Mouse (Mus musculus) heart, embryonic 16.5 days (tissue): ENCODE results near the gene Camkk2. TPM values are rescaled to one million over a fixed set of nuclear protein-coding genes. Genes with fewer than 3 reads are reported as not detected.

ENCODE experiments used
- ATAC-seq: fragments of 200-750 bp; cut with Nextera tagmentation; replicated peaks from 2 replicates; pipeline ENCODE4 v1.8.0; 2017; ENCODE audit warnings: moderate number of reproducible peaks; ENCODE audit not compliant: insufficient read depth, low FRiP score; ENCODE audit errors: extremely low read depth
- H3K27ac ChIP-seq: fragments of 300-500 bp; sonication (generic); 2 replicates; pipeline ENCODE4 v1.5.1; 2014; ENCODE audit warnings: mild to moderate bottlenecking, low read length, control low read depth, moderate library complexity
- H3K27me3 ChIP-seq: fragments of 300-500 bp; sonication (generic); 2 replicates; pipeline ENCODE4 v1.6.1; 2014; ENCODE audit warnings: low read length, mixed read lengths; ENCODE audit not compliant: control insufficient read depth, insufficient read depth
- H3K36me3 ChIP-seq: fragments of 300-500 bp; sonication (generic); 2 replicates; pipeline ENCODE4 v1.6.1; 2014; ENCODE audit not compliant: control insufficient read depth, insufficient read depth
- H3K4me1 ChIP-seq: fragments of 300-500 bp; sonication (generic); 2 replicates; pipeline ENCODE4 v1.6.1; 2014; ENCODE audit warnings: low read length, mixed read lengths; ENCODE audit not compliant: control insufficient read depth, insufficient read depth
- H3K4me2 ChIP-seq: fragments of 300-500 bp; sonication (generic); 2 replicates; pipeline ENCODE4 v1.6.1; 2014; ENCODE audit warnings: low read depth, mild to moderate bottlenecking, control low read depth, low read length
- H3K4me3 ChIP-seq: fragments of 300-500 bp; sonication (generic); 2 replicates; pipeline ENCODE4 v1.5.1; 2014; ENCODE audit warnings: mild to moderate bottlenecking, control low read depth, low read length
- H3K9ac ChIP-seq: fragments of 300-500 bp; sonication (generic); 2 replicates; pipeline ENCODE4 v1.6.1; 2014; ENCODE audit warnings: low read length, control low read depth
- H3K9me3 ChIP-seq: fragments of 300-500 bp; sonication (generic); replicated peaks from 2 replicates; pipeline ENCODE4 v1.6.1; 2016; ENCODE audit warnings: low read length; ENCODE audit not compliant: control insufficient read depth
- WGBS: fragments of 180-500 bp; shearing (Covaris S2); extraction: QIAGEN DNeasy Blood & Tissue Kit; methylation state at CpG from one replicate; pipeline ENCODE4 v1.1.7; 2014; 5-methylcytosine and 5-hydroxymethylcytosine counted together
- polyA plus RNA-seq: library from polyadenylated mRNA; unstranded; fragments of >200 nt; fragmentation: Nextera tagmentation; extraction: Ambion mirVana; gene quantifications from 2 replicates; pipeline ENCODE4 v1.2.1, GENCODE M21; 2015

The Camkk2 gene
- polyA plus RNA-seq, 1 experiment from 2014 or later, result 12.6 TPM

GRCm38 (mm10) chr5:122763271-122764031 is 15.8 kb downstream of the Camkk2 start:
- peak overlapping the region; percentile 63 for H3K9ac ChIP-seq
- H3K9me3 ChIP-seq, result no peaks in the 10 kb centered on the region
- peak overlapping the region; percentile 36 for H3K4me2 ChIP-seq
- peak overlapping the region; percentile 39; the same call in 1 of the 2 replicates for H3K27ac ChIP-seq
- H3K36me3 ChIP-seq, result no peaks in the 10 kb centered on the region; the same call in 1 of the 2 replicates
- peaks cover 17% of the 10 kb centered on the region for H3K4me1 ChIP-seq
- no peaks in the 10 kb centered on the region for H3K27me3 ChIP-seq
- WGBS, result 46% methylated on average over 29 of the region's 29 CpGs
- ATAC-seq, result no peak
- no peak overlapping the region for H3K4me3 ChIP-seq

- Histone ChIP-seq H3K9ac (no peak overlapping the region), H3K4me2 (no peak overlapping the region), H3K9me3 (peaks cover 5% of the 10 kb centered on the region; the same call in 1 of the 2 replicates), H3K27me3 (no peaks in the 10 kb centered on the region), H3K4me3 (no peak overlapping the region), H3K27ac (no peak overlapping the region), H3K36me3 (peaks cover 12% of the 10 kb centered on the region), H3K4me1 (peaks cover 8% of the 10 kb centered on the region; the same call in 1 of the 2 replicates)
- 75% methylated on average over 7 of the region's 7 CpGs for WGBS
- no peak for ATAC-seq
Observed at GRCm38 (mm10) chr5:122756680-122757079, 22.5 kb downstream of the Camkk2 start.

- Histone ChIP-seq H3K27me3 (no peaks in the 10 kb centered on the region), H3K9ac (no peak overlapping the region), H3K36me3 (peaks cover 12% of the 10 kb centered on the region), H3K4me3 (no peak overlapping the region), H3K27ac (no peak overlapping the region), H3K4me2 (no peak overlapping the region), H3K4me1 (peaks cover 5% of the 10 kb centered on the region; the same call in 1 of the 2 replicates), H3K9me3 (peaks cover 5% of the 10 kb centered on the region; the same call in 1 of the 2 replicates)
- no peak for ATAC-seq
- WGBS, result 82% methylated on average over 6 of the region's 6 CpGs
Observed at GRCm38 (mm10) chr5:122756144-122756543, 23.1 kb downstream of the Camkk2 start.

GRCm38 (mm10) chr5:122755620-122756019 is 23.6 kb downstream of the Camkk2 start:
- no peak overlapping the region for H3K27ac ChIP-seq
- H3K36me3 ChIP-seq, result peaks cover 12% of the 10 kb centered on the region
- no peak overlapping the region for H3K9ac ChIP-seq
- ATAC-seq, result no peak
- H3K4me2 ChIP-seq, result no peak overlapping the region
- H3K27me3 ChIP-seq, result no peaks in the 10 kb centered on the region
- peaks cover 5% of the 10 kb centered on the region; the same call in 1 of the 2 replicates for H3K9me3 ChIP-seq
- WGBS, result 95% methylated on average over 4 of the region's 4 CpGs
- no peak overlapping the region for H3K4me3 ChIP-seq
- no peaks in the 10 kb centered on the region for H3K4me1 ChIP-seq

- no peak for ATAC-seq
- H3K36me3 ChIP-seq, result peaks cover 12% of the 10 kb centered on the region
- 80% methylated on average over 16 of the region's 16 CpGs for WGBS
Observed at GRCm38 (mm10) chr5:122754477-122754876, 24.7 kb downstream of the Camkk2 start.

GRCm38 (mm10) chr5:122747950-122748349 is 31.3 kb downstream of the Camkk2 start:
- H3K4me1 ChIP-seq, result no peaks in the 10 kb centered on the region
- H3K9me3 ChIP-seq, result no peaks in the 10 kb centered on the region
- H3K27me3 ChIP-seq, result no peaks in the 10 kb centered on the region
- no peak overlapping the region for H3K27ac ChIP-seq
- no peak overlapping the region for H3K4me2 ChIP-seq
- H3K9ac ChIP-seq, result no peak overlapping the region
- 90% methylated on average over 7 of the region's 7 CpGs for WGBS
- no peak overlapping the region for H3K4me3 ChIP-seq
- no peak for ATAC-seq
- H3K36me3 ChIP-seq, result peaks cover 15% of the 10 kb centered on the region

More at GRCm38 (mm10) chr5:122754477-122754876, 24.7 kb downstream of the Camkk2 start:
- Histone ChIP-seq H3K9me3 (peaks cover 5% of the 10 kb centered on the region; the same call in 1 of the 2 replicates), H3K4me2 (no peak overlapping the region), H3K9ac (no peak overlapping the region), H3K27ac (no peak overlapping the region), H3K4me3 (no peak overlapping the region), H3K4me1 (no peaks in the 10 kb centered on the region), H3K27me3 (no peaks in the 10 kb centered on the region)

GRCm38 (mm10) chr5:122743880-122744422 is 35.3 kb downstream of the Camkk2 start:
- Histone ChIP-seq H3K4me2 (no peak overlapping the region), H3K9ac (no peak overlapping the region), H3K4me1 (no peaks in the 10 kb centered on the region), H3K9me3 (no peaks in the 10 kb centered on the region), H3K36me3 (peaks cover 15% of the 10 kb centered on the region), H3K27ac (no peak overlapping the region), H3K4me3 (no peak overlapping the region), H3K27me3 (no peaks in the 10 kb centered on the region)
- ATAC-seq, result no peak
- WGBS, result 77% methylated on average over 13 of the region's 13 CpGs

GRCm38 (mm10) chr5:122736761-122737160 is 42.4 kb downstream of the Camkk2 start:
- no peak for ATAC-seq
- Histone ChIP-seq H3K4me1 (peaks cover 6% of the 10 kb centered on the region; the same call in 1 of the 2 replicates), H3K9ac (no peak overlapping the region), H3K9me3 (no peaks in the 10 kb centered on the region), H3K27me3 (no peaks in the 10 kb centered on the region), H3K27ac (no peak overlapping the region), H3K36me3 (no peaks in the 10 kb centered on the region), H3K4me3 (no peak overlapping the region), H3K4me2 (no peak overlapping the region)
- 91% methylated on average over 15 of the region's 15 CpGs for WGBS

- 84% methylated on average over 7 of the region's 7 CpGs for WGBS
- peaks cover 8% of the 10 kb centered on the region; the same call in 1 of the 2 replicates for H3K4me1 ChIP-seq
- H3K4me3 ChIP-seq, result no peak overlapping the region
- H3K4me2 ChIP-seq, result no peak overlapping the region
- no peaks in the 10 kb centered on the region for H3K9me3 ChIP-seq
- no peak overlapping the region for H3K27ac ChIP-seq
- ATAC-seq, result no peak
- no peak overlapping the region for H3K9ac ChIP-seq
- no peaks in the 10 kb centered on the region for H3K36me3 ChIP-seq
- H3K27me3 ChIP-seq, result no peaks in the 10 kb centered on the region
Observed at GRCm38 (mm10) chr5:122735853-122736252, 43.4 kb downstream of the Camkk2 start.
